Mouse (Mus musculus): ENCODE results near the gene Rnf207. TPM values are rescaled to one million over a fixed set of nuclear protein-coding genes. Genes with fewer than 3 reads are reported as not detected.

Rnf207 gene
- polyA plus RNA-seq, 1 experiment from 2014 or later, result not detected

GRCm38 (mm10) chr4:152295916-152296315 lies 22.9 kb downstream of the Rnf207 start:
- peak; percentile 77 for DNase-seq (ENCODE audit: low spot score)

GRCm38 (mm10) chr4:152294188-152294929 lies 24.4 kb downstream of the Rnf207 start:
- no peak for DNase-seq (ENCODE audit: low spot score)

GRCm38 (mm10) chr4:152292102-152292765 lies 26.6 kb downstream of the Rnf207 start:
- DNase-seq (ENCODE audit: low spot score), result no peak

GRCm38 (mm10) chr4:152291562-152291961 lies 27.2 kb downstream of the Rnf207 start, which contains the start of gene Hes3:
Gene Hes3 (minus strand): TSS chr4:152291662.
- no peak for DNase-seq (ENCODE audit: low spot score)

- DNase-seq (ENCODE audit: low spot score), result no peak
Observed at GRCm38 (mm10) chr4:152290991-152291390, 27.8 kb downstream of the Rnf207 start.

GRCm38 (mm10) chr4:152290385-152290784 lies 28.4 kb downstream of the Rnf207 start:
- no peak for DNase-seq (ENCODE audit: low spot score)

- no peak for DNase-seq (ENCODE audit: low spot score)
Observed at GRCm38 (mm10) chr4:152288398-152288945, 30.3 kb downstream of the Rnf207 start.

- no peak for DNase-seq (ENCODE audit: low spot score)
Observed at GRCm38 (mm10) chr4:152287317-152288120, 31.3 kb downstream of the Rnf207 start.

GRCm38 (mm10) chr4:152286887-152287286 lies 31.9 kb downstream of the Rnf207 start:
- peak; percentile 67 for DNase-seq (ENCODE audit: low spot score)

GRCm38 (mm10) chr4:152286183-152286582 lies 32.6 kb downstream of the Rnf207 start:
- DNase-seq (ENCODE audit: low spot score), result no peak

- peak; percentile 40 for DNase-seq (ENCODE audit: low spot score)
Observed at GRCm38 (mm10) chr4:152285505-152285904, 33.3 kb downstream of the Rnf207 start.

GRCm38 (mm10) chr4:152283186-152283950 lies 35.4 kb downstream of the Rnf207 start:
- peak; percentile 86 for DNase-seq (ENCODE audit: low spot score)

- DNase-seq (ENCODE audit: low spot score), result no peak
Observed at GRCm38 (mm10) chr4:152282721-152283120, 36.1 kb downstream of the Rnf207 start.

GRCm38 (mm10) chr4:152281601-152282000 lies 37.2 kb downstream of the Rnf207 start:
- no peak for DNase-seq (ENCODE audit: low spot score)

GRCm38 (mm10) chr4:152278986-152279385 lies 39.8 kb downstream of the Rnf207 start:
- no peak for DNase-seq (ENCODE audit: low spot score)

GRCm38 (mm10) chr4:152277916-152278315 lies 40.9 kb downstream of the Rnf207 start:
- no peak for DNase-seq (ENCODE audit: low spot score)

GRCm38 (mm10) chr4:152276389-152277347 lies 42.1 kb downstream of the Rnf207 start:
- DNase-seq (ENCODE audit: low spot score), result no peak

- no peak for DNase-seq (ENCODE audit: low spot score)
Observed at GRCm38 (mm10) chr4:152274681-152275131, 44.1 kb downstream of the Rnf207 start.

GRCm38 (mm10) chr4:152273621-152274236 lies 45.1 kb downstream of the Rnf207 start, which contains the start of gene Gpr153:
Gene Gpr153 (plus strand): TSS chr4:152274232.
- no peak for DNase-seq (ENCODE audit: low spot score)
